Mouse (Mus musculus): ENCODE data around the gene 3100002H09Rik. TPM values are rescaled to one million over a fixed set of nuclear protein-coding genes. Genes with fewer than 3 reads are reported as not detected.
A peak's percentile ranks its signal among the peaks of the same experiment; 100 is the strongest.

3100002H09Rik gene
- total RNA-seq, 2 experiments from 2014 or later: 0.70 TPM; not detected in 1

DNA sequence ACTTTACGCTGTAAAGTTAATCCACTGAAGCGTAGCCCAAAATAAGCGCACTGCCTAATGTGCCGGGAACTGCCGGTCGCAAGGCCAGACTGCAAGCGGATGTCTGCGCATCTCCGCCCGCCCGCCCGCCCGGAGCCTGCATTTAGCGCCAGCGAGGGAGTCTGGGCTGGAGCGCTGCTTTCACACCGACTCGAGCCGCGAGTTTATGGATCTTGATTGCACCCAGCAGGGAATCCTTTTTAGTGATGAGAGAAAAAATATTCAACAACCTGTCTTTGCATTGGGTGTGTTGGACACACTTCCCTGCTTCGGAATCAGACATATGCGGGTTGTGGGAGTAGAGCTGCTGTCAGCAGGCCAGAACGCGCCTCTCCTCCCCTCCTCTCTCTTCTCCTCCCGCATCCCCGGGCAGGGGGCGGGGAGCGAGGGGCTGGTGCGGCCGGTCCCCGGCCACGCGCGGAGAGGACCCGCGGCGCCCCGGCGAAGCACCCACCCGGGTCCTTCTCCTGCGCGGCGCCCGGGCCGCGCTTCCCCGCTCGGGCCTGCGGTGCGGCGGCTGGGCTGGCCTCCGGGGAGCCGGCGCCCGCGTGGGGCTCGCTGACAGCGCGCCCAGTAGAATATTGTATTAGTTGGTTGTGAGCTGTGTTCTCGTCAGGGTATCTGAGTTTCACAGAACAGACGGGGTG is 35.2 kb downstream of the 3100002H09Rik start:
- intact Hi-C loops (cut with DNase I): loop anchor here (1.0 to 5.0 kb wide), 3 partner anchors 20 to 177 kb away; partner anchors contain the start of gene Pou3f1
- H3K4me3 ChIP-seq: peak overlapping the region; percentile 34
- DNase-seq (ENCODE audit: extremely low spot score in 1 of 2, low spot score in 2 of 2): peak; percentile 34 to 66
- no peak for TF ChIP-seq CTCF (IDR thresholded peaks at IDR 0.05)
- H3K27ac ChIP-seq: peak overlapping the region; percentile 55

DNA sequence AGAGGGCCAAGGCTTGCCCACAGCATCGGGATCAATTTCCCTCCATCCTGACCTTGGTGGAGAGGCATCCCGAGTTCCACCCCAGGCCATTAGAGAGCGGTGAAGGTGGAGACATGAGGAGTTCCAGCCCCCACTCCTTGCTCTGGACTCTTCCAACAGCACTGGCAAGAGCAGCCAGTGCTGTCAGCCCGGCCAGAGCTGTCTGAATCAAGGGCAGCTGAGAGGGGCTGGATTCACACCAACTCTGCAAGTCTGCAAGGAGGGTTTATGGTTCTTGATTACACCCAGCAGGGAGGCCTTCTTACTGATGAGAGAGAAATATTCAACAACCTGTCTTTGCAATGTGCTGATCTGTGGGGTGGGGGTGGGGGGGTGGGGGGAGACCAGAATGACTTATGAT is 37.0 kb downstream of the 3100002H09Rik start:
- TF ChIP-seq CTCF (IDR thresholded peaks at IDR 0.05): no peak
- intact Hi-C loops (cut with DNase I): no loop called here
- H3K4me3 ChIP-seq: no peak overlapping the region

GRCm38 (mm10) chr4:124570977-124571376 is 39.6 kb downstream of the 3100002H09Rik start:
- intact Hi-C loops (cut with DNase I): no loop called here
- Histone ChIP-seq H3K27ac (no peak overlapping the region), H3K4me3 (no peak overlapping the region)
- DNase-seq (ENCODE audit: extremely low spot score in 1 of 2, low spot score in 2 of 2): no peak
- TF ChIP-seq CTCF (IDR thresholded peaks at IDR 0.05): no peak

More for the DNA sequence above, 37.0 kb downstream of the 3100002H09Rik start:
- DNase-seq (ENCODE audit: extremely low spot score in 1 of 2, low spot score in 2 of 2): no peak
- no peak overlapping the region for H3K27ac ChIP-seq

GRCm38 (mm10) chr4:124569661-124570060 is 40.9 kb downstream of the 3100002H09Rik start:
- intact Hi-C loops (cut with DNase I): no loop called here
- DNase-seq (ENCODE audit: extremely low spot score in 1 of 2, low spot score in 2 of 2): no peak
- no peak for TF ChIP-seq CTCF (IDR thresholded peaks at IDR 0.05)
- H3K4me3 ChIP-seq: no peak overlapping the region
- H3K27ac ChIP-seq: no peak overlapping the region

- intact Hi-C loops (cut with DNase I): no loop called here
- no peak for TF ChIP-seq CTCF (IDR thresholded peaks at IDR 0.05)
Measured at GRCm38 (mm10) chr4:124563371-124563770, 47.2 kb downstream of the 3100002H09Rik start.

DNA sequence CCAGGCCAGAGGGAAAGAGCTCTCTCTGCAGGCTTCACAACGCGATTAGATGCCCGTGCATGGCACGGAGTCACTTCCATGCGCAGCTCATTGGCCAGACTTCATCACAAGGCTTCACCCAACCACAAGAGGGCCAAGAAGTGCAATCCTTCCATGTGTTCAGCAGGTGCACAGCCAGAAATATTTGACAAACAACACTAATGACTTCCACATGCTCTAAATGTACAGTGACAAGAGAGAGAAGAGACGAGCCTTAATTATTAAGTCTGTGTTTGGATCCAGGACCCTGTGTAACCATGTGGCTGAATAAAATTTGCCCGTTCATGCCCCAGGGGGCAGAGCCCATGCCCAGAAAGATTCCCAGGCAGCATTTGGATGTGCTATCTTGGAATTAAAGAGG is 47.9 kb downstream of the 3100002H09Rik start:
- DNase-seq (ENCODE audit: extremely low spot score in 1 of 2, low spot score in 2 of 2): no peak
- H3K4me3 ChIP-seq: no peak overlapping the region
- H3K27ac ChIP-seq: no peak overlapping the region
- intact Hi-C loops (cut with DNase I): no loop called here
- TF ChIP-seq CTCF (IDR thresholded peaks at IDR 0.05): peak; percentile 29

More at GRCm38 (mm10) chr4:124563371-124563770, 47.2 kb downstream of the 3100002H09Rik start:
- DNase-seq (ENCODE audit: extremely low spot score in 1 of 2, low spot score in 2 of 2): no peak
- Histone ChIP-seq H3K4me3 (no peak overlapping the region), H3K27ac (no peak overlapping the region)

Other genes with a start within 250 kb of the 3100002H09Rik start
- gene Pou3f1, start 46.0 kb upstream of the 3100002H09Rik start, total RNA-seq (2021): 10 to 100 TPM; 16.9 to 18.8 TPM
- gene Utp11, start 82.8 kb upstream of the 3100002H09Rik start, total RNA-seq (2021): 10 to 100 TPM; 13.3 to 15.7 TPM
- 1 to 10 TPM; 1.4 to 2.2 TPM for gene Fhl3, start 89.9 kb upstream of the 3100002H09Rik start, total RNA-seq (2021)
- 10 to 100 TPM; 33.0 to 35.6 TPM for gene Sf3a3, start 104.0 kb upstream of the 3100002H09Rik start, total RNA-seq (2021)
- 10 to 100 TPM; 46.5 to 48.7 TPM for gene Inpp5b, start 131.0 kb upstream of the 3100002H09Rik start, total RNA-seq (2021)
- 10 to 100 TPM; 26.1 to 28.4 TPM for gene Mtf1, start 191.3 kb upstream of the 3100002H09Rik start, total RNA-seq (2021)
- gene Yrdc, start 239.9 kb upstream of the 3100002H09Rik start, total RNA-seq (2021): 10 to 100 TPM; 29.8 to 33.8 TPM
- gene 1110065P20Rik, start 240.4 kb upstream of the 3100002H09Rik start, total RNA-seq (2021): 10 to 100 TPM; 66.6 to 74.8 TPM